Mouse (Mus musculus): ENCODE data around the gene Lamtor1.

DNA sequence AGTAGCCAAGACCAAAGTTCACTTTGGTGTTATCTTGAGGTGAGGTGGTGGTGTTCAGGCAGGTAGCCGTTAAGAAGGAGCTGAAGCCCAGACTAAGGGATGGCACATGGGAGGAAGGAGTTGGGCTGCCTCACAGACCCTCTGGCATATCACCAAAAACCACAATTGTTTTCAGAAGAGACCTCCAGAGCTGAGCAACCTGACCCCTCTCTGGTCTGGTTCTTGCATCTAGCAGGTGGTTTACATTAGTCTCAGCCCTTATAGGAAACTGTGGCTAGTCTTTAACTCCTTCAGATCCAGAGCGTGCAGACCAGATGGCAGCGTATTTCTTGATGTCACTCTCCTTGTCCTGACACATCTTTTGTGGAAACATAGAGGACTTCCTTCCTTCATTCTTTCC, 68.0 kb downstream of the Lamtor1 start:
- TF ChIP-seq CTCF (IDR thresholded peaks at IDR 0.05) (no peak), EP300 (IDR thresholded peaks at IDR 0.05) (no peak)
